ENCODE assay signal across 8 mouse cellular contexts in genomic region chr2:18800646-18801251, GRCm38 (mm10).
A peak's percentile ranks its signal among the peaks of the same experiment; 100 is the strongest.
DNase-seq lines count a peak whose midpoint lies in the region; ATAC-seq and TF ChIP-seq lines count a peak whose summit lies in the region.

No protein-coding gene starts in this region.

- no peak for TF ChIP-seq POLR2A in embryonic fibroblast, embryonic 13.5 days (IDR thresholded peaks at IDR 0.05; ENCODE audit: low read depth, low read length)

- TF ChIP-seq CTCF in lung, embryonic 14.5 days (IDR thresholded peaks at IDR 0.05; ENCODE audit: low read depth) = no peak
- no peak for TF ChIP-seq CTCF in embryonic fibroblast, embryonic 13.5 days (IDR thresholded peaks at IDR 0.05; ENCODE audit: borderline replicate concordance, insufficient read depth, low read length)

- no peaks in the 10 kb centered on the region for H3K36me3 ChIP-seq in lung, embryonic 14.5 days (ENCODE audit: insufficient read depth)
- no peaks in the 10 kb centered on the region for H3K36me3 ChIP-seq in intestine, embryonic 16.5 days (ENCODE audit: control insufficient read depth, insufficient read depth, low read length)

- DNase-seq in lung, embryonic 14.5 days = no peak
- DNase-seq in lung, postnatal 36 days = no peak
- DNase-seq in retina, embryonic 14.5 days (ENCODE audit: low spot score) = peak; percentile 39
- DNase-seq in natural killer cell, adult 2 months (ENCODE audit: low spot score in 2 of 2) = no peak
- no peak for DNase-seq in cerebellum, postnatal 36 days
- no peak for DNase-seq in kidney, postnatal 14 days

- H3K27me3 ChIP-seq in lung, embryonic 14.5 days (ENCODE audit: insufficient read depth, low read length) = peaks cover 56% of the 10 kb centered on the region
- peaks cover 40% of the 10 kb centered on the region for H3K27me3 ChIP-seq in intestine, embryonic 16.5 days (replicated peaks; ENCODE audit: control insufficient read depth, insufficient read depth, low read length)

- H3K27ac ChIP-seq in lung, embryonic 14.5 days (ENCODE audit: low read depth) = no peak overlapping the region
- no peak overlapping the region for H3K27ac ChIP-seq in embryonic fibroblast, embryonic 13.5 days (ENCODE audit: insufficient read depth, low read length)
- no peak overlapping the region for H3K27ac ChIP-seq in intestine, embryonic 16.5 days (ENCODE audit: low read length)

- H3K4me2 ChIP-seq in lung, embryonic 14.5 days = peak overlapping the region; percentile 71
- H3K4me2 ChIP-seq in intestine, embryonic 16.5 days (ENCODE audit: low read depth, low read length) = peak overlapping the region; percentile 77

- H3K4me3 ChIP-seq in lung, embryonic 14.5 days (ENCODE audit: low read depth, low read length) = peak overlapping the region; percentile 38
- H3K4me3 ChIP-seq in embryonic fibroblast, embryonic 13.5 days (ENCODE audit: insufficient read depth, low read length) = peak overlapping the region; percentile 23; the same call in 1 of the 2 replicates
- H3K4me3 ChIP-seq in intestine, embryonic 16.5 days (ENCODE audit: low read length) = peak overlapping the region; percentile 45

- H3K9ac ChIP-seq in lung, embryonic 14.5 days = 0 out of 2 replicates have a peak overlapping the region, but pooled peaks have one; percentile 16
- no peak overlapping the region for H3K9ac ChIP-seq in intestine, embryonic 16.5 days (ENCODE audit: low read depth, low read length)

- 3% methylated on average over 24 of the region's 24 CpGs for whole genome bisulfite sequencing in lung, embryonic 14.5 days
- WGBS in intestine, embryonic 16.5 days = 7% methylated on average over 24 of the region's 24 CpGs

- H3K9me3 ChIP-seq in lung, embryonic 14.5 days (ENCODE audit: low read depth, low read length) = no peaks in the 10 kb centered on the region
- no peaks in the 10 kb centered on the region for H3K9me3 ChIP-seq in intestine, embryonic 16.5 days (ENCODE audit: control insufficient read depth, low read length)

- no peak for ATAC-seq in lung, embryonic 14.5 days (ENCODE audit: insufficient read depth)
- ATAC-seq in intestine, embryonic 16.5 days = 0 out of 2 replicates have a peak, but pooled peaks have one; percentile 38

- H3K4me1 ChIP-seq in lung, embryonic 14.5 days (ENCODE audit: insufficient read depth) = peaks cover 10% of the 10 kb centered on the region
- peaks cover 4% of the 10 kb centered on the region; the same call in 1 of the 2 replicates for H3K4me1 ChIP-seq in embryonic fibroblast, embryonic 13.5 days (ENCODE audit: control insufficient read depth, insufficient read depth, low read length)
- H3K4me1 ChIP-seq in intestine, embryonic 16.5 days (ENCODE audit: control insufficient read depth, insufficient read depth, low read length) = peaks cover 12% of the 10 kb centered on the region
